Mouse (Mus musculus) embryonic fibroblast, embryonic 13.5 days (primary cell): ENCODE results near the gene H2al1h. TPM values are rescaled to one million over a fixed set of nuclear protein-coding genes. Genes with fewer than 3 reads are reported as not detected.

ENCODE experiments used
- H3K27ac ChIP-seq: 2 replicates; pipeline ENCODE4 v1.5.1; 2012; ENCODE audit warnings: low read length, control low read depth, inconsistent platforms; ENCODE audit not compliant: insufficient read depth
- H3K4me1 ChIP-seq: 2 replicates; pipeline ENCODE4 v1.6.1; 2011; ENCODE audit warnings: low read length; ENCODE audit not compliant: control insufficient read depth, insufficient read depth
- H3K4me3 ChIP-seq: 2 replicates; pipeline ENCODE4 v1.5.1; 2011; ENCODE audit warnings: mild to moderate bottlenecking, control low read depth, low read length; ENCODE audit not compliant: insufficient read depth
- CTCF ChIP-seq: IDR thresholded peaks from 2 replicates; pipeline ENCODE4 v1.5.1; 2011; ENCODE audit warnings: mild to moderate bottlenecking, control low read depth, low read length, moderate library complexity, borderline replicate concordance; ENCODE audit not compliant: insufficient read depth
- POLR2A ChIP-seq: IDR thresholded peaks from 2 replicates; pipeline ENCODE4 v1.6.1; 2011; ENCODE audit warnings: low read depth, mild to moderate bottlenecking, control low read depth, low read length, moderate library complexity
- polyA plus RNA-seq: library from polyadenylated mRNA; stranded (reverse); fragments of >200 nt; gene quantifications from 2 replicates; pipeline ENCODE4 v1.2.4, GENCODE M21; 2011; ENCODE audit warnings: low read depth; ENCODE audit not compliant: missing spikeins, insufficient read length

H2al1h gene
- polyA plus RNA-seq, 1 experiment: not detected

- Histone ChIP-seq H3K4me1 (no peaks in the 10 kb centered on the region), H3K27ac (no peak overlapping the region), H3K4me3 (no peak overlapping the region)
- TF ChIP-seq POLR2A (no peak), CTCF (no peak)
Measured at GRCm38 (mm10) chrX:11345762-11346161, 24.5 kb downstream of the H2al1h start.

GRCm38 (mm10) chrX:11346756-11347155, 25.5 kb downstream of the H2al1h start:
- TF ChIP-seq CTCF: no peak
- TF ChIP-seq POLR2A: no peak
- no peak overlapping the region for H3K4me3 ChIP-seq
- H3K4me1 ChIP-seq: no peaks in the 10 kb centered on the region
- no peak overlapping the region for H3K27ac ChIP-seq

- no peak overlapping the region for H3K4me3 ChIP-seq
- no peak for TF ChIP-seq CTCF
- TF ChIP-seq POLR2A: no peak
- H3K27ac ChIP-seq: no peak overlapping the region
- H3K4me1 ChIP-seq: no peaks in the 10 kb centered on the region
Measured at GRCm38 (mm10) chrX:11360823-11361222, 39.5 kb downstream of the H2al1h start.

- Histone ChIP-seq H3K4me3 (no peak overlapping the region), H3K27ac (no peak overlapping the region), H3K4me1 (no peaks in the 10 kb centered on the region)
- no peak for TF ChIP-seq CTCF
- TF ChIP-seq POLR2A: no peak
Measured at GRCm38 (mm10) chrX:11361261-11361660, 40.0 kb downstream of the H2al1h start.

GRCm38 (mm10) chrX:11363890-11364289, 42.6 kb downstream of the H2al1h start:
- TF ChIP-seq POLR2A (no peak), CTCF (no peak)
- no peak overlapping the region for H3K4me3 ChIP-seq
- no peaks in the 10 kb centered on the region for H3K4me1 ChIP-seq
- H3K27ac ChIP-seq: no peak overlapping the region

- Histone ChIP-seq H3K4me1 (no peaks in the 10 kb centered on the region), H3K4me3 (no peak overlapping the region), H3K27ac (no peak overlapping the region)
- no peak for TF ChIP-seq POLR2A
- TF ChIP-seq CTCF: no peak
Measured at GRCm38 (mm10) chrX:11365151-11365550, 43.9 kb downstream of the H2al1h start.

Other genes with a start within 250 kb of the H2al1h start
- not detected in 2 replicates for gene H2al1a, start 22.2 kb upstream of the H2al1h start, polyA plus RNA-seq
- gene H2al1b, start 19.1 kb upstream of the H2al1h start, polyA plus RNA-seq: not detected in 2 replicates
- not detected in 2 replicates for gene H2al1c, start 15.8 kb upstream of the H2al1h start, polyA plus RNA-seq
- gene H2al1d, start 12.7 kb upstream of the H2al1h start, polyA plus RNA-seq: not detected in 2 replicates
- not detected in 2 replicates for gene H2al1e, start 9.6 kb upstream of the H2al1h start, polyA plus RNA-seq
- not detected in 2 replicates for gene H2al1f, start 6.3 kb upstream of the H2al1h start, polyA plus RNA-seq
- not detected in 2 replicates for gene H2al1g, start 3.2 kb upstream of the H2al1h start, polyA plus RNA-seq
- gene H2al1i, start 3.2 kb downstream of the H2al1h start, polyA plus RNA-seq: not detected in 2 replicates
- gene H2al1j, start 6.3 kb downstream of the H2al1h start, polyA plus RNA-seq: not detected in 2 replicates